Mouse (Mus musculus): Measurements from ENCODE around the gene Otud7a. TPM values are rescaled to one million over a fixed set of nuclear protein-coding genes. Genes with fewer than 3 reads are reported as not detected.

The Otud7a gene
- polyA plus RNA-seq, 1 experiment, result 0.82 TPM

GRCm38 (mm10) chr7:63511458-63511857 lies 66.9 kb downstream of the Otud7a start:
- no peak overlapping the region for H3K4me3 ChIP-seq
- H3K36me3 ChIP-seq (ENCODE audit: control insufficient read depth, insufficient read depth), result no peaks in the 10 kb centered on the region
- H3K27me3 ChIP-seq (ENCODE audit: control insufficient read depth, insufficient read depth, insufficient read length), result no peaks in the 10 kb centered on the region
- no peak overlapping the region for H3K4me2 ChIP-seq (ENCODE audit: low read depth)
- TF ChIP-seq MYOD1 (IDR thresholded peaks at IDR 0.05; ENCODE audit: control insufficient read depth in 1 of 3, insufficient read length in 2 of 3, low read depth in 2 of 3) (no peak), MYOG (IDR thresholded peaks at IDR 0.05; ENCODE audit: control insufficient read depth in 1 of 3, insufficient read depth in 1 of 3, insufficient read length in 2 of 3, low read depth in 2 of 3) (no peak), MAX (IDR thresholded peaks at IDR 0.05; ENCODE audit: low read depth) (no peak), USF1 (IDR thresholded peaks at IDR 0.05; ENCODE audit: low read depth) (no peak), REST (IDR thresholded peaks at IDR 0.05; ENCODE audit: insufficient read depth, insufficient read length) (no peak), TCF12 (IDR thresholded peaks at IDR 0.05; ENCODE audit: insufficient read depth, poor library complexity, severe bottlenecking) (no peak), CEBPB (IDR thresholded peaks at IDR 0.05; ENCODE audit: insufficient read depth, poor library complexity, severe bottlenecking) (no peak)
- H3ac ChIP-seq (ENCODE audit: control insufficient read depth, insufficient read length), result no peak overlapping the region
- no peaks in the 10 kb centered on the region for H3K79me2 ChIP-seq (ENCODE audit: control insufficient read depth, insufficient read depth)

- Histone ChIP-seq H3ac (ENCODE audit: control insufficient read depth, insufficient read length) (no peak overlapping the region), H3K36me3 (ENCODE audit: control insufficient read depth, insufficient read depth) (no peaks in the 10 kb centered on the region), H3K4me2 (ENCODE audit: low read depth) (no peak overlapping the region), H3K4me3 (no peak overlapping the region), H3K79me2 (ENCODE audit: control insufficient read depth, insufficient read depth) (no peaks in the 10 kb centered on the region), H3K27me3 (ENCODE audit: control insufficient read depth, insufficient read depth, insufficient read length) (no peaks in the 10 kb centered on the region)
- no peak for TF ChIP-seq POLR2A (IDR thresholded peaks at IDR 0.05; ENCODE audit: insufficient read length, low read depth)
- TF ChIP-seq E2F4 (IDR thresholded peaks at IDR 0.05; ENCODE audit: insufficient read depth), result no peak
- no peak for TF ChIP-seq USF1 (IDR thresholded peaks at IDR 0.05; ENCODE audit: low read depth)
- no peak for TF ChIP-seq POLR2AphosphoS2 (IDR thresholded peaks at IDR 0.05; ENCODE audit: insufficient read length, low read depth)
- TF ChIP-seq REST (IDR thresholded peaks at IDR 0.05; ENCODE audit: insufficient read depth, insufficient read length), result no peak
- TF ChIP-seq TCF3 (IDR thresholded peaks at IDR 0.05; ENCODE audit: insufficient read length, low read depth), result no peak
- no peak for TF ChIP-seq MYOD1 (IDR thresholded peaks at IDR 0.05; ENCODE audit: control insufficient read depth in 1 of 3, insufficient read length in 2 of 3, low read depth in 2 of 3)
- no peak for TF ChIP-seq TCF12 (IDR thresholded peaks at IDR 0.05; ENCODE audit: insufficient read depth, poor library complexity, severe bottlenecking)
- TF ChIP-seq SRF (IDR thresholded peaks at IDR 0.05; ENCODE audit: control insufficient read depth, insufficient read length, low read depth), result no peak
- no peak for TF ChIP-seq CEBPB (IDR thresholded peaks at IDR 0.05; ENCODE audit: insufficient read depth, poor library complexity, severe bottlenecking)
- no peak for TF ChIP-seq MAX (IDR thresholded peaks at IDR 0.05; ENCODE audit: low read depth)
- no peak for TF ChIP-seq MYOG (IDR thresholded peaks at IDR 0.05; ENCODE audit: control insufficient read depth in 1 of 3, insufficient read depth in 1 of 3, insufficient read length in 2 of 3, low read depth in 2 of 3)
Observed at GRCm38 (mm10) chr7:63512561-63512960, 68.0 kb downstream of the Otud7a start.

GRCm38 (mm10) chr7:63516141-63516895 lies 71.8 kb downstream of the Otud7a start:
- Histone ChIP-seq H3K4me3 (no peak overlapping the region), H3K4me2 (ENCODE audit: low read depth) (no peak overlapping the region), H3K36me3 (ENCODE audit: control insufficient read depth, insufficient read depth) (no peaks in the 10 kb centered on the region), H3ac (ENCODE audit: control insufficient read depth, insufficient read length) (no peak overlapping the region), H3K27me3 (ENCODE audit: control insufficient read depth, insufficient read depth, insufficient read length) (no peaks in the 10 kb centered on the region), H3K79me2 (ENCODE audit: control insufficient read depth, insufficient read depth) (no peaks in the 10 kb centered on the region)
- no peak for TF ChIP-seq POLR2A (IDR thresholded peaks at IDR 0.05; ENCODE audit: insufficient read length, low read depth)
- no peak for TF ChIP-seq MYOD1 (IDR thresholded peaks at IDR 0.05; ENCODE audit: control insufficient read depth in 1 of 3, insufficient read length in 2 of 3, low read depth in 2 of 3)
- no peak for TF ChIP-seq REST (IDR thresholded peaks at IDR 0.05; ENCODE audit: insufficient read depth, insufficient read length)
- TF ChIP-seq TCF12 (IDR thresholded peaks at IDR 0.05; ENCODE audit: insufficient read depth, poor library complexity, severe bottlenecking), result no peak
- no peak for TF ChIP-seq CEBPB (IDR thresholded peaks at IDR 0.05; ENCODE audit: insufficient read depth, poor library complexity, severe bottlenecking)
- no peak for TF ChIP-seq SRF (IDR thresholded peaks at IDR 0.05; ENCODE audit: control insufficient read depth, insufficient read length, low read depth)
- no peak for TF ChIP-seq MYOG (IDR thresholded peaks at IDR 0.05; ENCODE audit: control insufficient read depth in 1 of 3, insufficient read depth in 1 of 3, insufficient read length in 2 of 3, low read depth in 2 of 3)
- TF ChIP-seq POLR2AphosphoS2 (IDR thresholded peaks at IDR 0.05; ENCODE audit: insufficient read length, low read depth), result no peak
- TF ChIP-seq MAX (IDR thresholded peaks at IDR 0.05; ENCODE audit: low read depth), result no peak
- TF ChIP-seq USF1 (IDR thresholded peaks at IDR 0.05; ENCODE audit: low read depth), result no peak
- no peak for TF ChIP-seq TCF3 (IDR thresholded peaks at IDR 0.05; ENCODE audit: insufficient read length, low read depth)
- TF ChIP-seq E2F4 (IDR thresholded peaks at IDR 0.05; ENCODE audit: insufficient read depth), result no peak

GRCm38 (mm10) chr7:63520299-63520698 lies 75.7 kb downstream of the Otud7a start:
- no peaks in the 10 kb centered on the region for H3K79me2 ChIP-seq (ENCODE audit: control insufficient read depth, insufficient read depth)
- no peak overlapping the region for H3K4me3 ChIP-seq
- H3K36me3 ChIP-seq (ENCODE audit: control insufficient read depth, insufficient read depth), result no peaks in the 10 kb centered on the region
- no peak overlapping the region for H3ac ChIP-seq (ENCODE audit: control insufficient read depth, insufficient read length)
- TF ChIP-seq POLR2AphosphoS2 (IDR thresholded peaks at IDR 0.05; ENCODE audit: insufficient read length, low read depth) (no peak), POLR2A (IDR thresholded peaks at IDR 0.05; ENCODE audit: insufficient read length, low read depth) (no peak), USF1 (IDR thresholded peaks at IDR 0.05; ENCODE audit: low read depth) (no peak), CEBPB (IDR thresholded peaks at IDR 0.05; ENCODE audit: insufficient read depth, poor library complexity, severe bottlenecking) (no peak), MAX (IDR thresholded peaks at IDR 0.05; ENCODE audit: low read depth) (no peak), REST (IDR thresholded peaks at IDR 0.05; ENCODE audit: insufficient read depth, insufficient read length) (no peak), TCF3 (IDR thresholded peaks at IDR 0.05; ENCODE audit: insufficient read length, low read depth) (no peak), MYOG (IDR thresholded peaks at IDR 0.05; ENCODE audit: control insufficient read depth in 1 of 3, insufficient read depth in 1 of 3, insufficient read length in 2 of 3, low read depth in 2 of 3) (no peak), E2F4 (IDR thresholded peaks at IDR 0.05; ENCODE audit: insufficient read depth) (no peak), MYOD1 (IDR thresholded peaks at IDR 0.05; ENCODE audit: control insufficient read depth in 1 of 3, insufficient read length in 2 of 3, low read depth in 2 of 3) (no peak), SRF (IDR thresholded peaks at IDR 0.05; ENCODE audit: control insufficient read depth, insufficient read length, low read depth) (no peak), TCF12 (IDR thresholded peaks at IDR 0.05; ENCODE audit: insufficient read depth, poor library complexity, severe bottlenecking) (no peak)
- no peak overlapping the region for H3K4me2 ChIP-seq (ENCODE audit: low read depth)
- H3K27me3 ChIP-seq (ENCODE audit: control insufficient read depth, insufficient read depth, insufficient read length), result no peaks in the 10 kb centered on the region

Data from myocyte (in vitro differentiated cells).